Mouse (Mus musculus): ENCODE data around the gene Baiap2l2. TPM values are rescaled to one million over a fixed set of nuclear protein-coding genes. Genes with fewer than 3 reads are reported as not detected.

The Baiap2l2 gene
- polyA plus RNA-seq, 1 experiment from 2014 or later: 14.7 TPM

- DNase-seq (ENCODE audit: low spot score): no peak
- Histone ChIP-seq H3K4me3 (no peak overlapping the region), H3K36me3 (peaks cover 25% of the 10 kb centered on the region; the same call in 1 of the 2 replicates), H3K27ac (no peak overlapping the region), H3K9me3 (no peaks in the 10 kb centered on the region), H3K27me3 (ENCODE audit: insufficient read depth, poor library complexity, severe bottlenecking) (0 out of 2 replicates have a peak, but pooled peaks cover under 1% of the 10 kb centered on the region), H3K4me1 (peaks cover 12% of the 10 kb centered on the region; the same call in 1 of the 2 replicates)
- 86% methylated on average over 12 of the region's 12 CpGs for WGBS
Observed at GRCm38 (mm10) chr15:79289441-79289840, 4.1 kb upstream of the Baiap2l2 start.

DNA sequence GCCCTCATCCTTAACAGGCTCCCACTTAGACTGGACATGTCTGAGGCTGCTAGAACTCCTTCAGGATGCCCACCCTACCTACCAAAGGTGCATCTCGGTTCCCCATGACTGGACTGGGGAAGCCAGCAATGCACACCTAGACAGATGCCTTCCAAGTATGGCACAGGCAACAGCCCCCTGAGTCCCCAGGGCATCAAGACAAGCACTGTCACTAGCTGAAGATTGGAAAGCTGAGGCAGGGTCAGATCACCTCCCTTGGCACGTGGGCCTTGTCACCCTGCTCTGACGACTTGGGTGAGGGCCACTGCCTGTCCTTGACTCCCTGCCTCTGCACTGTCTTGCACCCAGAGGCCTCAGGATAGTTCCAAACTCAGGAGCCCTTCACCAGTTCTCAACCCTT, 3.0 kb upstream of the Baiap2l2 start:
- Histone ChIP-seq H3K27ac (no peak overlapping the region), H3K4me1 (peaks cover 12% of the 10 kb centered on the region), H3K4me3 (no peak overlapping the region), H3K9me3 (no peaks in the 10 kb centered on the region), H3K27me3 (ENCODE audit: insufficient read depth, poor library complexity, severe bottlenecking) (0 out of 2 replicates have a peak, but pooled peaks cover 6% of the 10 kb centered on the region), H3K36me3 (peaks cover 25% of the 10 kb centered on the region; the same call in 1 of the 2 replicates)
- no peak for DNase-seq (ENCODE audit: low spot score)
- WGBS: 79% methylated on average over 3 of the region's 3 CpGs

DNA sequence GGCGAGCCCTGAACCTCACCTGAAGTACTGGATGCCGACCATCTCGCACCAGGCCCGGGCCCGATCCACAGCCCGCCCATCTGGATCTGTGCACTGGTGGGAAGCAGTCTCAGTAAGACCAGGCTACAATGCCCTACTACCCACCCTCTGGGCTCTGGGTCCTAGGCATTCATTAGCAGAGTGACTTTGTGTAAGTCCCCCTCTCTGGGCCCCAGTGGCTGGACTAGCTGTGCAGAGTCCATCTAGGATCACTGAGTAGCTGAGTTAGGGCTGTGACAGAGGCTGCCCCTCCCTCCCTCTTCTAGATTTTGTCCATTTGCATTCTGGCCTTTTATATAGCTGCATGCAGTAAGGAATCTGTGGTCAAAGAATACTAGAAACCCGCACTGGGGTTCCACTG, 1.8 kb upstream of the Baiap2l2 start:
- 91% methylated on average over 7 of the region's 7 CpGs for WGBS
- DNase-seq (ENCODE audit: low spot score): no peak
- no peak overlapping the region for H3K4me3 ChIP-seq
- H3K27ac ChIP-seq: no peak overlapping the region
- peaks cover 12% of the 10 kb centered on the region for H3K4me1 ChIP-seq
- no peaks in the 10 kb centered on the region for H3K9me3 ChIP-seq
- H3K36me3 ChIP-seq: peaks cover 25% of the 10 kb centered on the region; the same call in 1 of the 2 replicates
- H3K27me3 ChIP-seq (ENCODE audit: insufficient read depth, poor library complexity, severe bottlenecking): 0 out of 2 replicates have a peak, but pooled peaks cover 6% of the 10 kb centered on the region

DNA sequence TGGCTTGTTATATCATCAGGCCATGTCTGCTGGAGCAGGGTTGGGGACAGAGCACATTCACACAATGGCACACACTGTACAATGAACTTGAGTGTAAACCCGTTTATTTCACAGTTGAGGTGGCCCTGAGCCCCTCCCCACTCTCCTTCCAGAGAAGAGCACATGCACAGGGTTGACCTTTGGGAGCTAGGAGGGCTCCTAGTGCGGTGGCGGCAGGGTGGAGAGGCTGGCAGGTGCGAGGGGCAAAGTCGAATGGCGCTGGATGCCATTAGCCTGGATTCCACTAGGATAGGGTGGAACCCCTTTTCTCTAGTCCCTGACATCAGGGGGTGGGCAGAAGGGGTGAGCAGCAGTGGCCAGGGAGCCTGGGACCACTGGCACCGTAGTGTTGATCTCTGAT, 804 bp upstream of the Baiap2l2 start:
- Histone ChIP-seq H3K36me3 (peaks cover 20% of the 10 kb centered on the region; the same call in 1 of the 2 replicates), H3K4me1 (peaks cover 13% of the 10 kb centered on the region), H3K27me3 (ENCODE audit: insufficient read depth, poor library complexity, severe bottlenecking) (0 out of 2 replicates have a peak, but pooled peaks cover 6% of the 10 kb centered on the region), H3K9me3 (no peaks in the 10 kb centered on the region), H3K27ac (no peak overlapping the region), H3K4me3 (no peak overlapping the region)
- DNase-seq (ENCODE audit: low spot score): no peak
- 86% methylated on average over 7 of the region's 7 CpGs for WGBS

DNA sequence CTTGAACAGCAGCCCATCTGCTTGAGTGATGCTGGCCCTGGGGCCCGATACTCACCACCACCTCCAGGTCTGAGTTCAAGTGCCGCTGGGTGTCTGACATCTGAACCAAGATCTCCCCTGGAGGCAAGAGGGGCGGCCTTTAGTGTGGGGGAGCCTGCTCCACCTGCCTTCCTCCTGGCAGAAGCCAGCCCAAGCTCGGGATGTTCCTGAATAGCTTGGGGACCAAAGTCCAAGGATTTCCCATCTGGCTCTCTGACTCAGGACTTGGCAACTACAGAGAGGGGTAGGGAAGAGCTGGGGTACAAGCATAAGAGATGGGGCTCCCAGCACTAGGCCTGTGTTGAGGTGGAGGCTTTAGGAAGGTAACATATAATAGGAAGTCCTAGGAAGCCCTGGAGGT, 2.0 kb downstream of the Baiap2l2 start:
- Histone ChIP-seq H3K4me3 (no peak overlapping the region), H3K27me3 (ENCODE audit: insufficient read depth, poor library complexity, severe bottlenecking) (0 out of 2 replicates have a peak, but pooled peaks cover 6% of the 10 kb centered on the region), H3K4me1 (peaks cover 19% of the 10 kb centered on the region), H3K9me3 (no peaks in the 10 kb centered on the region), H3K27ac (no peak overlapping the region), H3K36me3 (peaks cover 17% of the 10 kb centered on the region; the same call in 1 of the 2 replicates)
- 73% methylated on average over 4 of the region's 4 CpGs for WGBS
- no peak for DNase-seq (ENCODE audit: low spot score)

DNA sequence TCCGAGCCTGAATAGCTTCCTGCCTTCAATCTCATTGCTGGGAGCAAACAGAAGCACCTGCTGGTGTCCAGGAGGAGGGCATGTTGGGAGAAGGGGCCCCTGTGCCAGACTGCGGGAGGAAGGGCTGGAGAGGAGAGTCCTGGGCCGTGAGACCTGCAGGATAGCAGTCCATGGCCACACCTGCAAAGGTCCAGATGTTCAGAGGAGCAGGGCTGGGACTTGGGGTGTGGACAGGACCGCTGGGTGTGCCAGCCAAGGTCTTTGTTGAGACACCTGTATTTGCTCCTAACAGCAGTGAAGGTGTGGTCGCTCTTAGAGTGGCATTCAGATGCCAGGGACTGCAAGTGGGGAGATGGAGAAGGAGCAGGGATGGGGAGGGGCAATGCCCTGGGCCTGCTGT, 2.9 kb downstream of the Baiap2l2 start:
- no peak for DNase-seq (ENCODE audit: low spot score)
- WGBS: 76% methylated on average over 5 of the region's 5 CpGs
- Histone ChIP-seq H3K36me3 (peaks cover 9% of the 10 kb centered on the region; the same call in 1 of the 2 replicates), H3K4me1 (peaks cover 19% of the 10 kb centered on the region), H3K4me3 (no peak overlapping the region), H3K27ac (peak overlapping the region; percentile 32; the same call in 1 of the 2 replicates), H3K9me3 (no peaks in the 10 kb centered on the region), H3K27me3 (ENCODE audit: insufficient read depth, poor library complexity, severe bottlenecking) (0 out of 2 replicates have a peak, but pooled peaks cover 6% of the 10 kb centered on the region)

DNA sequence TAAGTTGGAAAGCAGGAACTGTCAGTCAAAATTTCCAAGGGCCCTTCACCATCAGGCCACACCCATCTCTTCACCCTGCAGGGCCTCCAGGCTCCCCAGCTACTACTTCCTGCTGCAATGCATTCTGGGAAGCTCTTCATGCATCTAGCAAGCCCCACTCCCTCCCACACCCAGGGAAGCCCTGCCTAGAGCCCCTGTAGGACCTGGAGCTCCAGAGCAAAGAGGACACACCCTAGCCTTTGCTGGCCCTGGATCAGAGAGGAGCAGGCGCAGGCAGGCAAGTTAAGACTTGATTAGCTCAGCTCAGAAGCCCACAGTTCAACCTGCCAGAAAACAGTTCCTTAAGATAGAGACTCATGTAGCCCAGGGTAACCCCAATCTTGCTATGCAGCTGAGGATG, 3.9 kb downstream of the Baiap2l2 start:
- DNase-seq (ENCODE audit: low spot score): peak; percentile 87
- 72% methylated on average over 1 of the region's 1 CpGs for WGBS

DNA sequence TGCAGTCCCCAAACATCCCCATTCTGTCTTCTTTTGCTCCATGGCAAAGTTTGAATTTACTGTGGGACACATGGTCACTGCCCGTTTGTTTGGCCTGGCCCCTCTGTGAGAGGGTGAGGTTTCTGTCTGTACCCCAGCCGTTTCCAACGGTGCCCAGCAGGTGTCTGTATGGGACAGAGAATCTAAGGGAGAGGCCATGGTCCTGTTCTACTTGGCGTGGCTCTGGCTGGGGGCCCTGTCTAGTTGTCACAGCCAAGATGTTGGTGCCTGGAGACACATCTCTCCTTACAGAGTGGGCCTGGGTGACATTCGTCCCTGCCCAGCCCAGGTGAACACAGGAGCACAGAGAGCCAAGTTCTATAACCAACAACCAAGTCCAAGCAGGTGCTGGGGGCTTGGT, 4.5 kb downstream of the Baiap2l2 start:
- DNase-seq (ENCODE audit: low spot score): no peak
- H3K27ac ChIP-seq: peak overlapping the region; percentile 50; the same call in 1 of the 2 replicates
- no peaks in the 10 kb centered on the region for H3K9me3 ChIP-seq
- H3K4me3 ChIP-seq: no peak overlapping the region
- no peaks in the 10 kb centered on the region for H3K36me3 ChIP-seq
- WGBS: 53% methylated on average over 5 of the region's 5 CpGs
- 0 out of 2 replicates have a peak, but pooled peaks cover 6% of the 10 kb centered on the region for H3K27me3 ChIP-seq (ENCODE audit: insufficient read depth, poor library complexity, severe bottlenecking)
- peaks cover 19% of the 10 kb centered on the region for H3K4me1 ChIP-seq

More for the DNA sequence above, 3.9 kb downstream of the Baiap2l2 start:
- 0 out of 2 replicates have a peak, but pooled peaks cover 6% of the 10 kb centered on the region for H3K27me3 ChIP-seq (ENCODE audit: insufficient read depth, poor library complexity, severe bottlenecking)
- no peak overlapping the region for H3K4me3 ChIP-seq
- peaks cover 19% of the 10 kb centered on the region for H3K4me1 ChIP-seq
- H3K9me3 ChIP-seq: no peaks in the 10 kb centered on the region
- H3K36me3 ChIP-seq: peaks cover 4% of the 10 kb centered on the region; the same call in 1 of the 2 replicates
- H3K27ac ChIP-seq: 0 out of 2 replicates have a peak overlapping the region, but pooled peaks have one; percentile 8

- Histone ChIP-seq H3K4me3 (no peak overlapping the region), H3K9me3 (no peaks in the 10 kb centered on the region), H3K36me3 (no peaks in the 10 kb centered on the region), H3K27ac (no peak overlapping the region), H3K27me3 (ENCODE audit: insufficient read depth, poor library complexity, severe bottlenecking) (0 out of 2 replicates have a peak, but pooled peaks cover 6% of the 10 kb centered on the region), H3K4me1 (peaks cover 13% of the 10 kb centered on the region)
- 18% methylated on average over 6 of the region's 6 CpGs for WGBS
- DNase-seq (ENCODE audit: low spot score): no peak
Observed at GRCm38 (mm10) chr15:79280209-79280608, 5.1 kb downstream of the Baiap2l2 start.

DNA sequence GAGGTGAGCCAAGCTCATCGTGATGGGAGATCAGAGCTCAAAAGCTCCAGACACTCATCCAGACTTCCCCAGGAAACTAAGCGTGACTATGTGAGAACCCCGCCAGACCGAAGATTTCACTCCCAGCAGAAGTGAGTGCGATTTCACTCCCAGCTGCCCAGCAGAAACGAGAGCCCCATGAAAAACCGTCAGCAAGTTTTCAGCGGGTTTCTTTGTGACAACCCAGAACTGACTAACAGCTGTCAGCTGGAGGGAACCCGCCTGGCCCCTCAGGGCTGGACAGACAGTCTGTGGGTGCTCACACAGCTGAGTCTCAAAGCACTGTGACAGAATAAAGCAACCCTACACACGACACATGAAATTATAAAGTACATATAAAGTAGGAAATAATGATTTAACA, 7.6 kb downstream of the Baiap2l2 start:
- Histone ChIP-seq H3K9me3 (no peaks in the 10 kb centered on the region), H3K27me3 (ENCODE audit: insufficient read depth, poor library complexity, severe bottlenecking) (no peaks in the 10 kb centered on the region), H3K27ac (no peak overlapping the region), H3K4me1 (peaks cover 19% of the 10 kb centered on the region; the same call in 1 of the 2 replicates), H3K4me3 (no peak overlapping the region), H3K36me3 (no peaks in the 10 kb centered on the region)
- WGBS: 62% methylated on average over 10 of the region's 10 CpGs
- no peak for DNase-seq (ENCODE audit: low spot score)

- H3K9me3 ChIP-seq: no peaks in the 10 kb centered on the region
- no peak for DNase-seq (ENCODE audit: low spot score)
- no peaks in the 10 kb centered on the region for H3K36me3 ChIP-seq
- H3K27ac ChIP-seq: no peak overlapping the region
- 45% methylated on average over 10 of the region's 10 CpGs for WGBS
- peaks cover 26% of the 10 kb centered on the region for H3K27me3 ChIP-seq (ENCODE audit: insufficient read depth, poor library complexity, severe bottlenecking)
- H3K4me3 ChIP-seq: no peak overlapping the region
- H3K4me1 ChIP-seq: peaks cover 18% of the 10 kb centered on the region
Observed at GRCm38 (mm10) chr15:79273020-79273419, 12.3 kb downstream of the Baiap2l2 start.

DNA sequence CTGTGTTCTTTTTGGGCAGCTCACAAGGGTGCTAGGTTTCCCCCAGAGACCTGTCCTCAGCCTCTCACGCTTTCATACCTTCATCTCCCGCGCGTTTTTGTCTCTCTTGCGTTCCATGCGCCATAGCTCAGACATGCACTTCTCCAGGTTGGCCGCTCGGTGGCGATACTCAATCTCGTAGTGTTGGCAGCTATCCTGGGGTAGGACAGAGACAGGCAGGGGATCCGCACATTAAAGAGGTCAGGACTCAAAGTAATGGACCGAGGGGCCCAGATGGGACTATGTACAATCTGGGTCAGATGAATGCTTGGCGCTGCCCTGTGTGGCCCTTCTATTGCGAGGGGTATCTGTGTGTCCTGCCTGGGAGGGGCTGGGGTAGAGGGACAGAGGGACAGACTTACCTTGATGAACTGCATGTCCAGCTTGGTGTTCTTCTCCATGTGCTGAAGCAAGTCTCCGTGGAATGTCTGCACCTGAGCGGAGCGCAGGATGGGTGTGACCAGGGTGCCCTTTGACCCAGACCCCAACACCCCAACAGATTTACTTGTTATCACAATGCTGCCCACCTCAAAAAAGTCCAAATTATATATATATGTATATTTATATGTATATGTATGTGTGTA, 14.1 kb downstream of the Baiap2l2 start:
- Histone ChIP-seq H3K27ac (no peak overlapping the region), H3K4me1 (peaks cover 18% of the 10 kb centered on the region), H3K9me3 (no peaks in the 10 kb centered on the region), H3K27me3 (ENCODE audit: insufficient read depth, poor library complexity, severe bottlenecking) (peaks cover 43% of the 10 kb centered on the region), H3K4me3 (peak overlapping the region; percentile 58), H3K36me3 (no peaks in the 10 kb centered on the region)
- DNase-seq (ENCODE audit: low spot score): no peak
- WGBS: 18% methylated on average over 17 of the region's 17 CpGs

GRCm38 (mm10) chr15:79270317-79271123, 14.8 kb downstream of the Baiap2l2 start:
- Histone ChIP-seq H3K4me1 (peaks cover 18% of the 10 kb centered on the region), H3K9me3 (no peaks in the 10 kb centered on the region), H3K4me3 (peak overlapping the region; percentile 58), H3K27ac (peak overlapping the region; percentile 48), H3K36me3 (no peaks in the 10 kb centered on the region), H3K27me3 (ENCODE audit: insufficient read depth, poor library complexity, severe bottlenecking) (peaks cover 50% of the 10 kb centered on the region)
- DNase-seq (ENCODE audit: low spot score): peak; percentile 88
- WGBS: 3% methylated on average over 33 of the region's 33 CpGs
